Mouse (Mus musculus) neutrophil, adult 83 days (primary cell): ENCODE measurements around the gene 2010300C02Rik. TPM values are rescaled to one million over a fixed set of nuclear protein-coding genes. Genes with fewer than 3 reads are reported as not detected.

Source experiments
- total RNA-seq, 2 experiments: library from RNA; stranded (reverse); gene quantifications; one replicate each; pipeline ENCODE4 v1.2.4; 2023

2010300C02Rik gene
- under 1 TPM in 1 of 2 experiments, not detected in 1; 0.13 TPM for total RNA-seq

DNA sequence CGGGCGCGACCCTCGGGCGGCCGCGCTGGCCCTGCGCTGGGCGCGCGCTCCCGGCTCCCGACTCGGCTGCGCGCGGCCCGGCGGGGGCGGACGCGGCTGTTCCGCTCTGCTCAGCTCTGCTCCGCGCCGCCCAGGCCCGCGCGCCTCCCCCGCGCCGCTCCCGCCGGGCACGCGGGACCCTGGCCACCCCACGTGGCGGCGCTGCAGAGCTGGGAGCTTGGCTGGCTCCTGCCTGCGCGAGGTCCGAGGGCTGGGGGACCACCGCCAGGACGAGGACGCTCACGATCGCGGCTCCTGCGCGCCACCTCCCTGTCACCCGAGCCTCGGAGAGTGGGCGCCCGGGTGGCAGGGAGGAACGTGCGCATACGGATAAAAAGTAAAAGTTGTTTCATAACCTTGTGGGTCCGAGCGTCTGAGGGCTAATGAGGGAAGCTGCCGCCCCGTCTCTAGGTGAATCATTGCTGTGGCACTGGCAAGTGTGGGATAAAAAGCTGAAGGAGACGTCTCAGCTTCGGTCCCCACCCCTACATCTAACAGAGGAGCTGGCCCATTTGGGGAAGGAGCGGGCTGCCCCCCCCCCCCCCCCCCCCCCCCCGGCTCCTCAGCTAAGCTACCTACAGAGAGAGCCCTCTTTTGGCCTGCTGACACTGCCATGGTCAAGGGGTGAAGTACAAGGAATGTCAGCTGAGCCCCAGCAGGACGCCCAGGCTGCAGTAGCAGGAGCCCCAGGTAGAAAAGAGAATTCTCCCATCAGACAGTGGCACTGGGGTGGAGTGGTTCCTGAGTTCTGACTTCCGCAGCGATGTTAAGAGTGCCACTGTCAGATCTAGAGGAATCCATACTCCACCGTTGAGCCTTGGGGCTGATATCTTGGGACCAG lies at the start of gene 2010300C02Rik:
2010300C02Rik (minus strand) TSS at position 325 of the 880 bp plus-strand sequence.

Other genes starting within 250 kb of the 2010300C02Rik start
- 10 to 100 TPM; 16.4 to 18.8 TPM for gene Mgat4a, start 179.1 kb downstream of the 2010300C02Rik start, total RNA-seq
- gene Tsga10, start 146.3 kb upstream of the 2010300C02Rik start, total RNA-seq = 1 to 10 TPM; 6.6 to 6.7 TPM
- under 1 TPM in 1 of 2 experiments, not detected in 1; 0.61 TPM for gene Lipt1, start 151.7 kb upstream of the 2010300C02Rik start, total RNA-seq
- 10 to 100 TPM in 1 of 2 experiments, 1 to 10 TPM in 1; 9.2 to 12.7 TPM for gene Mitd1, start 170.3 kb upstream of the 2010300C02Rik start, total RNA-seq
- 10 to 100 TPM; 72.6 to 78.0 TPM for gene Mrpl30, start 170.4 kb upstream of the 2010300C02Rik start, total RNA-seq
- gene Lyg2, start 196.4 kb upstream of the 2010300C02Rik start, total RNA-seq = not detected
- not detected for gene Lyg1, start 237.7 kb upstream of the 2010300C02Rik start, total RNA-seq